Mouse (Mus musculus) midbrain, embryonic 10.5 days (tissue): ENCODE results near the gene Them7. TPM values are rescaled to one million over a fixed set of nuclear protein-coding genes. Genes with fewer than 3 reads are reported as not detected.
A peak's percentile ranks its signal among the peaks of the same experiment; 100 is the strongest.

Experiments used
- DNase-seq: peaks from one replicate; pipeline ENCODE4 v3.0.0-alpha.2; 2017; ENCODE audit warnings: low spot score
- H3K27ac ChIP-seq: fragments of 300-500 bp; sonication (generic); replicated peaks from 2 replicates; pipeline ENCODE4 v1.5.1; 2016; ENCODE audit warnings: mild to moderate bottlenecking
- H3K27me3 ChIP-seq: fragments of 300-500 bp; sonication (generic); 2 replicates; pipeline ENCODE4 v1.6.1; 2016; ENCODE audit warnings: low read depth, mild to moderate bottlenecking; ENCODE audit not compliant: poor library complexity, severe bottlenecking
- H3K36me3 ChIP-seq: fragments of 300-500 bp; sonication (generic); 2 replicates; pipeline ENCODE4 v1.6.1; 2016; ENCODE audit warnings: mild to moderate bottlenecking, moderate library complexity
- H3K4me1 ChIP-seq: fragments of 300-500 bp; sonication (generic); 2 replicates; pipeline ENCODE4 v1.6.1; 2016
- H3K4me3 ChIP-seq: fragments of 300-500 bp; sonication (generic); 2 replicates; pipeline ENCODE4 v1.5.1; 2016; ENCODE audit warnings: mild to moderate bottlenecking, moderate library complexity
- H3K9me3 ChIP-seq: fragments of 300-500 bp; sonication (generic); replicated peaks from 2 replicates; pipeline ENCODE4 v1.6.1; 2016; ENCODE audit warnings: mild to moderate bottlenecking
- WGBS: fragments of 180-500 bp; shearing (Covaris S2); methylation state at CpG from one replicate; pipeline ENCODE4 v1.1.7; 2016; 5-methylcytosine and 5-hydroxymethylcytosine counted together
- polyA plus RNA-seq: library from polyadenylated mRNA; unstranded; fragments of >200 nt; fragmentation: Nextera tagmentation; extraction: Ambion mirVana; gene quantifications from 2 replicates; pipeline ENCODE4 v1.2.1, GENCODE M21; 2016

Gene Them7
- polyA plus RNA-seq, 1 experiment from 2014 or later, result 0.10 TPM

GRCm38 (mm10) chr2:105238775-105239174, 14.7 kb downstream of the Them7 start:
- Histone ChIP-seq H3K27ac (no peak overlapping the region), H3K4me3 (no peak overlapping the region), H3K4me1 (peaks cover 16% of the 10 kb centered on the region), H3K36me3 (no peaks in the 10 kb centered on the region), H3K9me3 (no peaks in the 10 kb centered on the region), H3K27me3 (no peaks in the 10 kb centered on the region)
- WGBS, result 25% methylated on average over 3 of the region's 3 CpGs
- peak; percentile 48 for DNase-seq

- Histone ChIP-seq H3K36me3 (no peaks in the 10 kb centered on the region), H3K27ac (no peak overlapping the region), H3K4me3 (no peak overlapping the region), H3K27me3 (no peaks in the 10 kb centered on the region), H3K9me3 (no peaks in the 10 kb centered on the region), H3K4me1 (peaks cover 15% of the 10 kb centered on the region)
- WGBS, result 72% methylated on average over 1 of the region's 1 CpGs
- no peak for DNase-seq
Measured at GRCm38 (mm10) chr2:105240631-105241030, 16.5 kb downstream of the Them7 start.

GRCm38 (mm10) chr2:105242940-105243339, 18.8 kb downstream of the Them7 start:
- Histone ChIP-seq H3K9me3 (no peaks in the 10 kb centered on the region), H3K4me1 (peaks cover 5% of the 10 kb centered on the region; the same call in 1 of the 2 replicates), H3K36me3 (no peaks in the 10 kb centered on the region), H3K4me3 (no peak overlapping the region), H3K27me3 (no peaks in the 10 kb centered on the region), H3K27ac (no peak overlapping the region)
- WGBS, result 63% methylated on average over 7 of the region's 7 CpGs
- no peak for DNase-seq

DNA sequence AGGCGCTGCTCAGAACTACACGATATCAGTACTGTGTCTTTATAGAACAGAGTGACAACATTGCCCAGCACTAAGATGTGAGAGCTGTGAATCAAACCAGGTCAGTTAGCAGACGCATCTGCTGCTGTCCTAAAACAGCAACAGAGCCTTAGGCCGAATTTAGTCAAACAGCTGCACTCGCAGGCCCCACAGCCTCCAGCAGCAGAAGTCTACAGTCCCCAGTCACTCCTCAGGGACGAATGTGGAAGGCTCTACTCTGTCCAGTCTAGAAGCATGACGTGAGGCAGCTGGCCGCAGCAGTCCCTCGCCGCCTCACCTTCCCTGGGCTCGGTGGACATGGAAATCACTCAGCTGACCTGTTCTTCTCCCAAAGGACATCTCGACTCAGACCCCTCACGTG, 20.6 kb downstream of the Them7 start:
- WGBS, result 81% methylated on average over 13 of the region's 13 CpGs
- H3K27me3 ChIP-seq, result no peaks in the 10 kb centered on the region
- H3K4me3 ChIP-seq, result no peak overlapping the region
- no peaks in the 10 kb centered on the region for H3K36me3 ChIP-seq
- no peaks in the 10 kb centered on the region for H3K9me3 ChIP-seq
- no peak overlapping the region for H3K27ac ChIP-seq
- no peak for DNase-seq
- peaks cover 2% of the 10 kb centered on the region; the same call in 1 of the 2 replicates for H3K4me1 ChIP-seq

GRCm38 (mm10) chr2:105251978-105252377, 27.9 kb downstream of the Them7 start:
- 82% methylated on average over 3 of the region's 3 CpGs for WGBS
- Histone ChIP-seq H3K4me1 (no peaks in the 10 kb centered on the region), H3K36me3 (no peaks in the 10 kb centered on the region), H3K9me3 (no peaks in the 10 kb centered on the region), H3K27ac (no peak overlapping the region), H3K27me3 (no peaks in the 10 kb centered on the region), H3K4me3 (no peak overlapping the region)
- no peak for DNase-seq

GRCm38 (mm10) chr2:105252824-105253223, 28.7 kb downstream of the Them7 start:
- no peak overlapping the region for H3K4me3 ChIP-seq
- no peak for DNase-seq
- no peaks in the 10 kb centered on the region for H3K4me1 ChIP-seq
- WGBS, result 66% methylated on average over 7 of the region's 7 CpGs
- H3K36me3 ChIP-seq, result no peaks in the 10 kb centered on the region
- no peak overlapping the region for H3K27ac ChIP-seq
- H3K27me3 ChIP-seq, result no peaks in the 10 kb centered on the region
- no peaks in the 10 kb centered on the region for H3K9me3 ChIP-seq

GRCm38 (mm10) chr2:105255457-105255856, 31.3 kb downstream of the Them7 start:
- 71% methylated on average over 4 of the region's 4 CpGs for WGBS
- no peak overlapping the region for H3K27ac ChIP-seq
- no peaks in the 10 kb centered on the region for H3K27me3 ChIP-seq
- DNase-seq, result no peak
- no peak overlapping the region for H3K4me3 ChIP-seq
- H3K4me1 ChIP-seq, result no peaks in the 10 kb centered on the region
- no peaks in the 10 kb centered on the region for H3K9me3 ChIP-seq
- H3K36me3 ChIP-seq, result no peaks in the 10 kb centered on the region

GRCm38 (mm10) chr2:105256427-105257071, 32.4 kb downstream of the Them7 start:
- no peak overlapping the region for H3K4me3 ChIP-seq
- no peaks in the 10 kb centered on the region for H3K27me3 ChIP-seq
- DNase-seq, result no peak
- H3K36me3 ChIP-seq, result no peaks in the 10 kb centered on the region
- H3K27ac ChIP-seq, result no peak overlapping the region
- no peaks in the 10 kb centered on the region for H3K9me3 ChIP-seq
- 61% methylated on average over 2 of the region's 2 CpGs for WGBS
- no peaks in the 10 kb centered on the region for H3K4me1 ChIP-seq

DNA sequence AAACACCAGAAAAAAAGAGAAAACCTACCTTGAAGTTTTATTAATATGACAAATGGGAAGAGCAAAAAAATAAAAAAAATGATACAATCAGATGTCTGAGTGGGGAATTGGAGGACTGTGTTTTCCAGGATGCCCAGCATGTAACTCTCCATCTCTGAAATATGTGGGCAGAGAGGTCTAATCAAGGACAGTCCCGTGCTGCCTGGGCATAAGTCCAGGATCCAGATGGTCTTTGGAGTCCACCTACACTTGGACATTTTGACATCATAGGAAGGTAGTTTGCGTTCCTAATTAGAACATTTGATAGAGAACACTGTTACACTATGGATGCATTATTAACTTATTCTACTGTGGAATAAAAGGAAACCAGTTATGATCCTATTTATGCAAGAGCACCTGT, 33.3 kb downstream of the Them7 start:
- Histone ChIP-seq H3K27me3 (no peaks in the 10 kb centered on the region), H3K27ac (no peak overlapping the region), H3K4me3 (no peak overlapping the region), H3K4me1 (no peaks in the 10 kb centered on the region), H3K9me3 (no peaks in the 10 kb centered on the region), H3K36me3 (no peaks in the 10 kb centered on the region)
- WGBS, result 80% methylated on average over 2 of the region's 2 CpGs
- DNase-seq, result no peak

DNA sequence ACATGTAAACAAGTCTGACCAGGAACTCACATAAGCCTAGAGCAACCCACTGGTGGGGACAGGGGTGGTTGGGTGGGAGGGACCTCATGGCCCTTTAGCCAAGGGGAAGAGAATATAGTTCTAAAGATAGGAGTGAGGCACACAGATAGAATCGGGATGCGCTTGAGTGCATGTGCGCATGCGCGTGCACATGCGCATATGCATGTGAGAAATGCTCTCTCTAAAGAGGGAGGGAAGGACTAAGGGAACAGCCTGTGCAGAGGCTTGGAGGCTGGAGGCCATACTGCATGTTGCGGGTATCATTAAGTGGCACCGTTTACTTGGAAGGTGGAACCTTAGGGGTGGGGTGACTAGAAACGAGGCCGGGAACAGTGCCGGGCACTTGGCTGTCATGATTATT, 37.2 kb downstream of the Them7 start:
- H3K4me1 ChIP-seq, result no peaks in the 10 kb centered on the region
- no peaks in the 10 kb centered on the region for H3K9me3 ChIP-seq
- WGBS, result 92% methylated on average over 11 of the region's 11 CpGs
- H3K36me3 ChIP-seq, result no peaks in the 10 kb centered on the region
- H3K4me3 ChIP-seq, result no peak overlapping the region
- no peak overlapping the region for H3K27ac ChIP-seq
- DNase-seq, result no peak
- H3K27me3 ChIP-seq, result no peaks in the 10 kb centered on the region

- no peaks in the 10 kb centered on the region for H3K27me3 ChIP-seq
- H3K36me3 ChIP-seq, result no peaks in the 10 kb centered on the region
- H3K9me3 ChIP-seq, result no peaks in the 10 kb centered on the region
- no peak overlapping the region for H3K27ac ChIP-seq
- H3K4me1 ChIP-seq, result no peaks in the 10 kb centered on the region
- WGBS, result 43% methylated on average over 2 of the region's 2 CpGs
- no peak for DNase-seq
- H3K4me3 ChIP-seq, result no peak overlapping the region
Measured at GRCm38 (mm10) chr2:105263219-105263618, 39.1 kb downstream of the Them7 start.

- Histone ChIP-seq H3K4me3 (no peak overlapping the region), H3K4me1 (peaks cover 5% of the 10 kb centered on the region; the same call in 1 of the 2 replicates), H3K9me3 (no peaks in the 10 kb centered on the region), H3K27me3 (no peaks in the 10 kb centered on the region), H3K27ac (no peak overlapping the region), H3K36me3 (no peaks in the 10 kb centered on the region)
- WGBS, result 64% methylated on average over 6 of the region's 6 CpGs
- no peak for DNase-seq
Measured at GRCm38 (mm10) chr2:105282407-105283077, 58.4 kb downstream of the Them7 start.

DNA sequence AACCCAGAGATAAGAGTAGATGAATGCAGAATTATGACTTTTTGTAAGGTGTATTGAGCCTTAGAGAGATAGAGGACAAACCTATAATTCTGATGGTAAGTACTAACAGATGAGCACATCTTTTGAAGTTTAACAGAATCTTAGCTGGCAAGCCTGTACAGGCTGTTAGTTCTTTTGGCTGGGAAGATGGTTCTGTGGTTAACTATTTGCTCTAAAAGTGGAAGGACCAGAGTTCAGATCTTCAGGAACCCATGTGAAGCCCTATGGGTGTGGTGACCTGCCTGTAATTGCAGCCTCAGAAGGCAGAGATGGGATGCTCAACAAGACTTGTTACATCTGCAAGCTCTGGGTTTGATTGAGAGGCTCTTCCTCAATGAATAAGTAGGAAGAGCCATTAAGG, 59.7 kb downstream of the Them7 start:
- no peak overlapping the region for H3K4me3 ChIP-seq
- H3K4me1 ChIP-seq, result peaks cover 5% of the 10 kb centered on the region; the same call in 1 of the 2 replicates
- no peaks in the 10 kb centered on the region for H3K36me3 ChIP-seq
- no peaks in the 10 kb centered on the region for H3K9me3 ChIP-seq
- DNase-seq, result no peak
- H3K27ac ChIP-seq, result no peak overlapping the region
- no peaks in the 10 kb centered on the region for H3K27me3 ChIP-seq
